Mouse (Mus musculus) neural tube, embryonic 14.5 days (tissue): ENCODE measurements around the gene Snx1. TPM values are rescaled to one million over a fixed set of nuclear protein-coding genes. Genes with fewer than 3 reads are reported as not detected.
A peak's percentile ranks its signal among the peaks of the same experiment; 100 is the strongest.

Source experiments
- ATAC-seq: fragments of 200-750 bp; cut with Nextera tagmentation; 2 replicates; pipeline ENCODE4 v1.8.0; 2017; ENCODE audit warnings: low read depth, mild to moderate bottlenecking, moderate TSS enrichment, moderate library complexity
- H3K27ac ChIP-seq: fragments of 300-500 bp; sonication (generic); 2 replicates; pipeline ENCODE4 v1.5.1; 2014; ENCODE audit warnings: low read depth, mild to moderate bottlenecking, control low read depth, low read length, moderate library complexity, mixed read lengths
- H3K27me3 ChIP-seq: fragments of 300-500 bp; sonication (generic); 2 replicates; pipeline ENCODE4 v1.6.1; 2014; ENCODE audit warnings: low read length; ENCODE audit not compliant: control insufficient read depth, insufficient read depth
- H3K36me3 ChIP-seq: fragments of 300-500 bp; sonication (generic); 2 replicates; pipeline ENCODE4 v1.6.1; 2014; ENCODE audit warnings: low read length, mixed read lengths; ENCODE audit not compliant: control insufficient read depth, insufficient read depth
- H3K4me1 ChIP-seq: fragments of 300-500 bp; sonication (generic); 2 replicates; pipeline ENCODE4 v1.6.1; 2014; ENCODE audit warnings: low read length; ENCODE audit not compliant: control insufficient read depth, insufficient read depth
- H3K4me2 ChIP-seq: fragments of 300-500 bp; sonication (generic); 2 replicates; pipeline ENCODE4 v1.6.1; 2014; ENCODE audit warnings: mild to moderate bottlenecking, low read depth, low read length, control low read depth
- H3K4me3 ChIP-seq: fragments of 300-500 bp; sonication (generic); 2 replicates; pipeline ENCODE4 v1.5.1; 2014; ENCODE audit warnings: low read depth, low read length, control low read depth, mixed read lengths
- H3K9ac ChIP-seq: fragments of 300-500 bp; sonication (generic); replicated peaks from 2 replicates; pipeline ENCODE4 v1.6.1; 2014; ENCODE audit warnings: low read depth, mild to moderate bottlenecking, control low read depth, low read length, mixed read lengths
- H3K9me3 ChIP-seq: fragments of 300-500 bp; sonication (generic); 2 replicates; pipeline ENCODE4 v1.6.1; 2016; ENCODE audit warnings: low read length; ENCODE audit not compliant: control insufficient read depth
- WGBS: fragments of 180-500 bp; shearing (Covaris S2); extraction: QIAGEN DNeasy Blood & Tissue Kit; methylation state at CpG from one replicate; pipeline ENCODE4 v1.1.7; 2014; 5-methylcytosine and 5-hydroxymethylcytosine counted together
- polyA plus RNA-seq: library from polyadenylated mRNA; unstranded; fragments of >200 nt; fragmentation: Nextera tagmentation; extraction: Ambion mirVana; gene quantifications from 2 replicates; pipeline ENCODE4 v1.2.1, GENCODE M21; 2014

The Snx1 gene
- 66.7 and 77.4 TPM in 2 replicates for polyA plus RNA-seq

GRCm38 (mm10) chr9:66126456-66127192, at the start of gene Snx1, which contains the start of gene Ciao2a:
Gene Snx1 (minus strand): TSS chr9:66126587.
Gene Ciao2a (plus strand): TSS chr9:66126611.
- Histone ChIP-seq H3K9me3 (no peaks in the 10 kb centered on the region), H3K27ac (peak within 1 kb of the TSS; percentile 40; the same call in 1 of the 2 replicates), H3K4me2 (peak within 1 kb of the TSS; percentile 75), H3K27me3 (no peaks in the 10 kb centered on the region), H3K9ac (peak within 1 kb of the TSS; percentile 46), H3K4me3 (peak within 1 kb of the TSS; percentile 44), H3K36me3 (no peaks in the 10 kb centered on the region), H3K4me1 (peaks cover 23% of the 10 kb centered on the region)
- ATAC-seq, result peak; percentile 71
- WGBS, result 1% methylated on average over 34 of the region's 34 CpGs

GRCm38 (mm10) chr9:66174985-66175384, 48.6 kb upstream of the Snx1 start:
- no peak overlapping the region for H3K27ac ChIP-seq
- WGBS, result 97% methylated on average over 3 of the region's 3 CpGs
- H3K36me3 ChIP-seq, result no peaks in the 10 kb centered on the region

GRCm38 (mm10) chr9:66173316-66173855, 47.0 kb upstream of the Snx1 start:
- Histone ChIP-seq H3K4me3 (no peak overlapping the region), H3K4me2 (no peak overlapping the region), H3K36me3 (no peaks in the 10 kb centered on the region), H3K4me1 (no peaks in the 10 kb centered on the region), H3K27me3 (no peaks in the 10 kb centered on the region), H3K9me3 (no peaks in the 10 kb centered on the region), H3K27ac (no peak overlapping the region), H3K9ac (no peak overlapping the region)
- no peak for ATAC-seq
- WGBS, result 96% methylated on average over 5 of the region's 5 CpGs

More at GRCm38 (mm10) chr9:66174985-66175384, 48.6 kb upstream of the Snx1 start:
- Histone ChIP-seq H3K4me3 (no peak overlapping the region), H3K27me3 (no peaks in the 10 kb centered on the region), H3K9me3 (no peaks in the 10 kb centered on the region), H3K4me2 (no peak overlapping the region), H3K4me1 (no peaks in the 10 kb centered on the region), H3K9ac (no peak overlapping the region)
- ATAC-seq, result no peak

GRCm38 (mm10) chr9:66171275-66171921, 45.0 kb upstream of the Snx1 start:
- H3K9me3 ChIP-seq, result no peaks in the 10 kb centered on the region
- no peaks in the 10 kb centered on the region for H3K4me1 ChIP-seq
- H3K4me2 ChIP-seq, result no peak overlapping the region
- ATAC-seq, result no peak
- no peak overlapping the region for H3K27ac ChIP-seq
- no peaks in the 10 kb centered on the region for H3K36me3 ChIP-seq
- H3K27me3 ChIP-seq, result no peaks in the 10 kb centered on the region
- H3K4me3 ChIP-seq, result no peak overlapping the region
- no peak overlapping the region for H3K9ac ChIP-seq
- 51% methylated on average over 12 of the region's 12 CpGs for WGBS

GRCm38 (mm10) chr9:66170506-66170905, 44.1 kb upstream of the Snx1 start:
- no peak for ATAC-seq
- Histone ChIP-seq H3K27ac (no peak overlapping the region), H3K9me3 (no peaks in the 10 kb centered on the region), H3K4me1 (no peaks in the 10 kb centered on the region), H3K27me3 (no peaks in the 10 kb centered on the region), H3K9ac (no peak overlapping the region), H3K36me3 (no peaks in the 10 kb centered on the region), H3K4me2 (no peak overlapping the region), H3K4me3 (no peak overlapping the region)
- 4% methylated on average over 5 of the region's 5 CpGs for WGBS

- H3K36me3 ChIP-seq, result no peaks in the 10 kb centered on the region
- no peak for ATAC-seq
These were observed 41.8 kb upstream of the Snx1 start for GRCm38 (mm10) chr9:66168233-66168632.

GRCm38 (mm10) chr9:66167222-66167621, 40.8 kb upstream of the Snx1 start:
- H3K4me1 ChIP-seq, result no peaks in the 10 kb centered on the region
- 91% methylated on average over 5 of the region's 5 CpGs for WGBS

More at GRCm38 (mm10) chr9:66168233-66168632, 41.8 kb upstream of the Snx1 start:
- 19% methylated on average over 1 of the region's 1 CpGs for WGBS
- Histone ChIP-seq H3K27me3 (no peaks in the 10 kb centered on the region), H3K27ac (no peak overlapping the region), H3K4me3 (no peak overlapping the region), H3K9ac (no peak overlapping the region), H3K9me3 (no peaks in the 10 kb centered on the region), H3K4me2 (no peak overlapping the region), H3K4me1 (no peaks in the 10 kb centered on the region)

GRCm38 (mm10) chr9:66162995-66163394, 36.6 kb upstream of the Snx1 start:
- 85% methylated on average over 9 of the region's 9 CpGs for WGBS
- Histone ChIP-seq H3K4me3 (no peak overlapping the region), H3K9me3 (no peaks in the 10 kb centered on the region), H3K9ac (no peak overlapping the region), H3K27ac (no peak overlapping the region), H3K4me1 (peaks cover 2% of the 10 kb centered on the region; the same call in 1 of the 2 replicates), H3K27me3 (0 out of 2 replicates have a peak, but pooled peaks cover 2% of the 10 kb centered on the region), H3K36me3 (no peaks in the 10 kb centered on the region), H3K4me2 (no peak overlapping the region)
- ATAC-seq, result no peak

More at GRCm38 (mm10) chr9:66167222-66167621, 40.8 kb upstream of the Snx1 start:
- H3K27ac ChIP-seq, result no peak overlapping the region
- H3K9me3 ChIP-seq, result no peaks in the 10 kb centered on the region
- no peak for ATAC-seq
- H3K4me2 ChIP-seq, result no peak overlapping the region
- H3K4me3 ChIP-seq, result no peak overlapping the region
- no peak overlapping the region for H3K9ac ChIP-seq
- H3K36me3 ChIP-seq, result no peaks in the 10 kb centered on the region
- no peaks in the 10 kb centered on the region for H3K27me3 ChIP-seq

- Histone ChIP-seq H3K4me2 (no peak overlapping the region), H3K27ac (no peak overlapping the region), H3K4me1 (peaks cover 5% of the 10 kb centered on the region; the same call in 1 of the 2 replicates), H3K27me3 (0 out of 2 replicates have a peak, but pooled peaks cover 5% of the 10 kb centered on the region), H3K4me3 (no peak overlapping the region), H3K9ac (no peak overlapping the region), H3K36me3 (no peaks in the 10 kb centered on the region), H3K9me3 (no peaks in the 10 kb centered on the region)
- no peak for ATAC-seq
- 100% methylated on average over 2 of the region's 2 CpGs for WGBS
These were observed 33.8 kb upstream of the Snx1 start for GRCm38 (mm10) chr9:66160155-66160554.
